Mouse (Mus musculus) liver, embryonic 14.5 days (tissue): Measurements from ENCODE around the gene Capn10. TPM values are rescaled to one million over a fixed set of nuclear protein-coding genes. Genes with fewer than 3 reads are reported as not detected.

Source experiments
- ATAC-seq: fragments of 200-750 bp; cut with Nextera tagmentation; 2 replicates; pipeline ENCODE4 v1.8.0; 2017; ENCODE audit warnings: moderate number of reproducible peaks, mild to moderate bottlenecking, moderate library complexity; ENCODE audit not compliant: insufficient read depth
- DNase-seq, 3 experiments: peaks; one replicate each; pipeline ENCODE4 v3.0.0-alpha.2; 2012 to 2013; ENCODE audit warnings: low read depth in 3 of 3, low spot score in 3 of 3
- H3K27ac ChIP-seq: fragments of 300-500 bp; sonication (generic); 2 replicates; pipeline ENCODE4 v1.5.1; 2014; ENCODE audit warnings: moderate library complexity, mild to moderate bottlenecking, control low read depth, inconsistent platforms
- H3K27me3 ChIP-seq: fragments of 300-500 bp; sonication (generic); 2 replicates; pipeline ENCODE4 v1.6.1; 2014; ENCODE audit warnings: mild to moderate bottlenecking, low read length, moderate library complexity; ENCODE audit not compliant: control insufficient read depth, insufficient read depth
- H3K36me3 ChIP-seq: fragments of 300-500 bp; sonication (generic); replicated peaks from 2 replicates; pipeline ENCODE4 v1.6.1; 2014; ENCODE audit warnings: low read depth; ENCODE audit not compliant: control insufficient read depth, insufficient read depth
- H3K4me1 ChIP-seq, 2 experiments: fragments of 200-500 bp in 1 of 2; fragments of 300-500 bp in 1 of 2; sonication (generic) in 1 of 2; replicated peaks; 2 replicates each; pipeline ENCODE4 v1.6.1; 2012 to 2014; ENCODE audit warnings: antibody characterized with exemption in 1 of 2, inconsistent platforms in 1 of 2, low read length in 1 of 2; ENCODE audit not compliant: control insufficient read depth in 2 of 2, insufficient read depth in 2 of 2
- H3K4me2 ChIP-seq: fragments of 300-500 bp; sonication (generic); 2 replicates; pipeline ENCODE4 v1.6.1; 2014; ENCODE audit warnings: low read depth, mild to moderate bottlenecking, control low read depth, moderate library complexity
- H3K4me3 ChIP-seq, 2 experiments: fragments of 200-500 bp in 1 of 2; fragments of 300-500 bp in 1 of 2; sonication (generic) in 1 of 2; 2 replicates each; pipeline ENCODE4 v1.5.1; 2012 to 2014; ENCODE audit warnings: low read depth in 2 of 2, low read length in 2 of 2, mild to moderate bottlenecking in 2 of 2, control low read depth in 1 of 2, inconsistent platforms in 1 of 2, moderate library complexity in 1 of 2; ENCODE audit not compliant: insufficient read depth in 1 of 2
- H3K9ac ChIP-seq: fragments of 300-500 bp; sonication (generic); replicated peaks from 2 replicates; pipeline ENCODE4 v1.6.1; 2014; ENCODE audit warnings: mild to moderate bottlenecking, control low read depth, moderate library complexity
- H3K9me3 ChIP-seq: fragments of 300-500 bp; sonication (generic); 2 replicates; pipeline ENCODE4 v1.6.1; 2016; ENCODE audit warnings: low read length, mixed read lengths; ENCODE audit not compliant: control insufficient read depth
- CTCF ChIP-seq: IDR thresholded peaks from 2 replicates; pipeline ENCODE4 v1.5.1; 2016; ENCODE audit warnings: antibody characterized with exemption, low read depth, control low read depth
- EP300 ChIP-seq: IDR thresholded peaks from 2 replicates; pipeline ENCODE4 v1.6.1; 2016; ENCODE audit warnings: antibody characterized with exemption, low read depth
- WGBS: fragments of 180-500 bp; shearing (Covaris S2); extraction: QIAGEN DNeasy Blood & Tissue Kit; methylation state at CpG from one replicate; pipeline ENCODE4 v1.1.7; 2014; ENCODE audit not compliant: insufficient replicate concordance; 5-methylcytosine and 5-hydroxymethylcytosine counted together
- polyA plus RNA-seq, 2 experiments: library from polyadenylated mRNA; depleted of rRNA in 1 of 2; stranded (reverse) in 1 of 2; unstranded in 1 of 2; fragments of >200 nt; fragmentation: Nextera tagmentation in 1 of 2; extraction: Ambion mirVana in 1 of 2; gene quantifications; 2 replicates each; pipeline versions ENCODE4 v1.2.1 to v1.2.3; 2012 to 2014

The Capn10 gene
- polyA plus RNA-seq, 2 experiments = 7.4 to 9.1 TPM

- H3K4me3 ChIP-seq = peak within 1 kb of the TSS in 1 of 2 experiments; percentile 10; a peak in 1 of 4 replicates
- peak within 1 kb of the TSS; percentile 15; the same call in 1 of the 2 replicates for H3K4me2 ChIP-seq
- no peak within 1 kb of the TSS for H3K9ac ChIP-seq
- no peaks in the 10 kb centered on the region for H3K9me3 ChIP-seq
- TF ChIP-seq CTCF (no peak), EP300 (no peak)
- WGBS = 4% methylated on average over 15 of the region's 15 CpGs
- no peaks in the 10 kb centered on the region for H3K36me3 ChIP-seq
- H3K27ac ChIP-seq = no peak within 1 kb of the TSS
- H3K4me1 ChIP-seq = peaks cover 6 to 15% of the 10 kb centered on the region in 2 experiments
- DNase-seq = peak in 1 of 3 experiments; percentile 35
- ATAC-seq = no peak
- no peaks in the 10 kb centered on the region; the same call in none of the 2 replicates for H3K27me3 ChIP-seq
Measured at GRCm38 (mm10) chr1:92902786-92903185, 31.4 kb upstream of the Capn10 start, which contains the start of gene Ankmy1. Gene Ankmy1 (minus strand): TSS chr1:92902906.

- DNase-seq = no peak
Measured at GRCm38 (mm10) chr1:92903627-92904026, 30.5 kb upstream of the Capn10 start.

GRCm38 (mm10) chr1:92905703-92906310, 28.4 kb upstream of the Capn10 start:
- H3K27ac ChIP-seq = no peak overlapping the region
- TF ChIP-seq EP300 = no peak
- TF ChIP-seq CTCF = no peak
- WGBS = 68% methylated on average over 2 of the region's 2 CpGs
- H3K9ac ChIP-seq = no peak overlapping the region
- no peak for ATAC-seq
- H3K4me3 ChIP-seq = no peak overlapping the region; a peak in 1 of 4 replicates
- no peaks in the 10 kb centered on the region for H3K9me3 ChIP-seq
- peaks cover 11 to 31% of the 10 kb centered on the region in 2 experiments for H3K4me1 ChIP-seq
- H3K4me2 ChIP-seq = peak overlapping the region; percentile 95; the same call in 1 of the 2 replicates
- no peak for DNase-seq
- no peaks in the 10 kb centered on the region for H3K36me3 ChIP-seq
- H3K27me3 ChIP-seq = no peaks in the 10 kb centered on the region; the same call in none of the 2 replicates

More at GRCm38 (mm10) chr1:92903627-92904026, 30.5 kb upstream of the Capn10 start:
- 49% methylated on average over 4 of the region's 4 CpGs for WGBS
- Histone ChIP-seq H3K27ac (no peak overlapping the region), H3K27me3 (no peaks in the 10 kb centered on the region; the same call in none of the 2 replicates), H3K9ac (no peak overlapping the region), H3K9me3 (no peaks in the 10 kb centered on the region), H3K4me1 (peaks cover 11 to 23% of the 10 kb centered on the region in 2 experiments), H3K4me3 (no peak overlapping the region), H3K4me2 (no peak overlapping the region), H3K36me3 (no peaks in the 10 kb centered on the region)
- ATAC-seq = no peak
- no peak for TF ChIP-seq CTCF
- no peak for TF ChIP-seq EP300

GRCm38 (mm10) chr1:92906779-92907631, 27.2 kb upstream of the Capn10 start, which contains the start of gene Dusp28:
Gene Dusp28 (plus strand): TSS chr1:92906981.
- peaks cover 13 to 31% of the 10 kb centered on the region in 2 experiments for H3K4me1 ChIP-seq
- H3K4me3 ChIP-seq = peak within 1 kb of the TSS; percentile 80 to 86
- H3K36me3 ChIP-seq = no peaks in the 10 kb centered on the region
- H3K4me2 ChIP-seq = peak within 1 kb of the TSS; percentile 95
- H3K9ac ChIP-seq = peak within 1 kb of the TSS; percentile 85
- no peaks in the 10 kb centered on the region; the same call in none of the 2 replicates for H3K27me3 ChIP-seq
- WGBS = under 1% methylated on average over 81 of the region's 81 CpGs
- TF ChIP-seq CTCF (peak; percentile 81), EP300 (no peak)
- ATAC-seq (peak; percentile 92), DNase-seq (peak; percentile 78 to 82 (median 81))
- peak within 1 kb of the TSS; percentile 80 for H3K27ac ChIP-seq
- no peaks in the 10 kb centered on the region for H3K9me3 ChIP-seq
